Mouse (Mus musculus): ENCODE results near the gene S100a3.

S100a3 gene

DNA sequence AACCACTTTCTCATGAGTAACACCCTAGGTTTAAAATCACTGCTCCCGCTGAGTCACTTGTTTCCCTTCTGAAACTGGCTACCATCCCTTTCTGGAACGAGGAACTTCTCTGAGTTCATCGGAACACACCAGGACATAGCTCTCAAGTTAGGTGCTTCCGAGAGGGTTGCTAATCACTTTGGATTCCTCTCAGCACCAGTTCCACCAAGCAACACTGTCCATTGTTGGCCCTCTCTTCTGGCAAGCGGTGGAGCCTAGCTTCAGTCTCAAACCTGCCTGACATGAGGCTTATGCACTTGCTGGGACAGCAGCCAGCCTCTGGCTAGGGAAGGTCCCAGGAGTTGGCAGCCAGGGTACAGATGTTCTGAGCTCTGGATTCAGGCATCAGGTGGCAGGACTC lies 14.3 kb downstream of the S100a3 start:
- no peak for DNase-seq (ENCODE audit: low read depth)

DNA sequence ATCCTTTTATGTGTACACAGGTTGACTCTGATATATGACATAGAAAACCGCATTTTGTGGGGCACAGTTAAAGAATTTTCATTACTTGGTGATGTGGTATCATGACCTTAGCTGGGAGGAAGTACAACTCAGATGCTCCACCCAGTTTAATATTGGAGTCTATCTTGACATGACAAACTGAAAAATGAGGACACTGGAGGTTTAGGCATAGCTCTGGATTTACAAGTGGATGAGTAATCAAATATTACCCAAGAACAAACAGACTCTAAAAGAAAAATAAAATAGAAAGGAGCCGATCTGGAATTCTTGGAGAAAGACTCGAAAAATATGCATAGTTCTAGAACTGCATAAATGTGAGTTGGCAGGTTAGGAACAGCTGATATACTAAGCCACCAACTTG lies 14.9 kb downstream of the S100a3 start:
- no peak for DNase-seq (ENCODE audit: low read depth)

DNA sequence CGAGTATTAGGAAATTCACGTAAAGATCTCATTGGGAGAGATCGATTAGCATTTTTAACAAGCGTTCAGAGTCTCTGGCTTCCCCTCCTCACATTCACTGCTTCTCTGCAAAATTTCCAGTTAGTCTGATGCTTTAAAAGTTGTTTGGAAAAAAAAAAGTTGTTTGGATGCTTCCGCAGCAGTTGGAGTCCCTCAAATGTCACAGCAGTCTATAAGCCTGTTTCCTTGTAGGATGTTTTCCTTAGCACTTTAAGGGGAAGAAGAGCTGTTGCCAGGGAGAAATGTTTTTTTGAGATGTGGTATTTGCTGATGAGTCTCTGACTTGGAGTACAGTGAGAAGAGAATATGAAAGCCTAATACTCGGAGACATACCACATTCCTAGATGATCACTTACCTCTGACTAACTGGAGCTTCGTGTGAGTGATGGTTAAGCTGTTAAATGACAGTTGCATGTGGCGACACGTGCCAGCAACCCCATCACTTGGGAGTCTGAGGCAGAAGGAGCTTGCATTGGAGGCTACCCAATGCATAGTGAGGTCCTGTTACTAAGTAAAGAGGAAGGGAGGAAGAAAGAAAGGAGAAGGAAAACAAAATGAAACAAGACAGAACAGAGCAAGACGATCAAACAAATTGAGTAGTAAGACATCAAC lies 16.1 kb downstream of the S100a3 start:
- no peak for DNase-seq (ENCODE audit: low read depth)

DNA sequence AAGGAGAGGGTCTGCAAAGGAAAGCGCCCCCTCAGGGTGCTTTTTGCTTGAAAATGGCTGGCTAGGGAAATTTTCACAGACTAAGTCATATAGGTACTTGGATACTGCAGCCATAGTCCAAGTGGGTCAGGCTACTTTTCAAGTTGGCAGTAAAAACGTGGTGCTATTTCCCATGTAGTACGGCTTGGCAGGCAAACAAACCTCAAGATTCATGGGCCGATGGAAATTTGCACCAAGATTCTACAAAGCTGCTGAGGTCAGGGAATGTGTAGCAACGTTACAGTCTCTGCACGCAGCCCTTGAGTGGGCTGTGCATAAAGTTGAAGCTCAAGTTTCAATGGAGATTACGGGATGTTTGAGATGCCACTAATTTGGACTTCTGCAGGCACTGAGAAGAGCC lies 19.1 kb downstream of the S100a3 start:
- no peak for DNase-seq (ENCODE audit: low read depth)

DNA sequence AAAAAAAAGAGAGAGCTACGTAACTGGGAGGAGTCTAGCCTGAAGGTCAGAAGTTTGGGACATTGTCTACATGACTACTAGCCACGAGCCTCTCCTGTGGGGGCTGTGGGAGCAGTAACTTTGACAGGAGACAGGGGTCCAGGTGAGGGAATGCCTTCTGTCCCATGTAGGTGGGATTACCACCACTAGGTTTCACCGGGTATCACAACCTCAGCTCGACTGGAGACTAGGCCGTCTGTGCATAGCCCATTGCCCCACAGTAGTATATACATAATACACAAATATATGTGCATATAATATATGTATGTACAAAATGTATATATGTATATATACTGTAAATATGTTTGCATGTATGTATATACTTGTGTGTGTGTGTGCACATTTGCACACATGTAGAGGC lies 20.8 kb downstream of the S100a3 start:
- DNase-seq (ENCODE audit: low read depth) = no peak

DNA sequence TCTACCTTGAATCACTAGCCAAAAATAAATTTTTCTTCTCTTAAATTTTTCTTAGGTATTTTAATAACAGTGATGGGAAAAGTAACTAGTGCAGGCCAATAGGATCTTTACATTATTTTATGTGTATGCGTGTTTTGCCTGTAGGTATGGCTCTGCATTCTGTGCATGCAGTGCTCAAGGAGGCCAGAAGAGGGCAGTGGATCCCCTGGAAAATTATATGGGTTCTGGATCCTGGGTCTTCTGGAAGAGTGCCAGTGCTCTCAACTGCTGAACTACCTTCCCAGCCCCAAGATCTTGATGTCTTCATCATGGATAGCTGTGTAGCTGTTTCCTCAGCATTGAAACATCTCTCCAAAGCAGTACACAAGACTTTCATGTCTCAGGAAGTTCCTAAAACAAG lies 21.8 kb downstream of the S100a3 start:
- DNase-seq (ENCODE audit: low read depth) = no peak

DNA sequence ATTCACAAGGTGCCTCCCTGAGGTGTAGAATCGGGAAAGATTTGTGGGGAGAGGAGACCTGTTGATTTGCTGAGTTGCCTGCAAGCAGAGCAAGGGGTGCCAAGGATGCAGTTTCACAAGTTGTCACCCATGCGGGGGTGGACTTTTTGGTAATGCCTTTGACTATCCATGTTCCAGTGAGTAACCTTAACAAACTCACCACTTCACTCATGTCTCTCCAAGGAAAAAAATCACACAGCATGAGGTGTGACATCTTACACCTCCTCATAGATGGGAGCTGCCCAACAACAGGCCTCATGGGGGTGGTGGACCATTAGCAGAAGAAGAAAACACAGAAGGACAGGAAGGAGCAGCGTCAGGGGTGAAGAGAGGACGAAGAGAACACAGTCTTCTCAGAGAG lies 22.2 kb downstream of the S100a3 start:
- no peak for DNase-seq (ENCODE audit: low read depth)

DNA sequence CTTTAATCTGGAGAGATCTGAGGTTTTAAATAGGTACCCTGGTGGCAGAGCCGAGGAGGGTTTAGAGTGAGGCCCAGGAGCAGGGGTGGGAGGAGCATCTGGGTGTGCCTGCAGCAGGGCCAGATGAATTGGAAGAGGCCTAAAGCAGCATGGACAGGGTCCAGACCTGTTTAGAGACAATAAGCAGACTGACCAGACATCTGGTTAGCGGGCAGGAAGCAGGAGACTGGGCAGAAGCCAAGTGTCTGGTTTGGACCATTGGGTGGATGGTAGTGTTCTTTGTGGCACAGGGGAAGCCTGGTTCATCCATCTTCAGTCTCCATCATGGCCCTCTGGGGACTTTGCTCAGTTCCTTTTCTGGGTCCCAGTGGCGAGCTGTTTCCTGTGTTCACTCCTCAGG lies 23.5 kb downstream of the S100a3 start:
- DNase-seq (ENCODE audit: low read depth) = no peak

DNA sequence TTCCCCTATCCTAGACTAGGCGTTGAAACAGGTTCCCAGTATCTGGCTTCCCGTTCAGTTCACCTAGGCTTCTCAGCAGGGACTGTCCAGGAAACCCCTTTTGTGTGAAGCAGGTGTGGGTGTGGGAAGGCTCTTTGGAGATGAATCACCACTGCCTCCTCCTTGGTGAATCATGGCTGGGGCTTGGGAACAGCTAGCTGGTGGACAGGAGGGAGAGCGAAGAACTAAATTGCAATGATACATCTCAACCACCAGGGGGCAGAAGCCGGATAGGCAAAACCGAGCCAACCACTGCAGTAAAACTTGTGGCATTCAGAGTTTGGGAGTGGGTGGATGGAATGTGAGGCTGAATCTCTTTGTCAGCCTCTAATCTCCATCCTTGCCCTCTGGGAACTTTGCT lies 25.2 kb downstream of the S100a3 start:
- peak; percentile 82 for DNase-seq (ENCODE audit: low read depth)

DNA sequence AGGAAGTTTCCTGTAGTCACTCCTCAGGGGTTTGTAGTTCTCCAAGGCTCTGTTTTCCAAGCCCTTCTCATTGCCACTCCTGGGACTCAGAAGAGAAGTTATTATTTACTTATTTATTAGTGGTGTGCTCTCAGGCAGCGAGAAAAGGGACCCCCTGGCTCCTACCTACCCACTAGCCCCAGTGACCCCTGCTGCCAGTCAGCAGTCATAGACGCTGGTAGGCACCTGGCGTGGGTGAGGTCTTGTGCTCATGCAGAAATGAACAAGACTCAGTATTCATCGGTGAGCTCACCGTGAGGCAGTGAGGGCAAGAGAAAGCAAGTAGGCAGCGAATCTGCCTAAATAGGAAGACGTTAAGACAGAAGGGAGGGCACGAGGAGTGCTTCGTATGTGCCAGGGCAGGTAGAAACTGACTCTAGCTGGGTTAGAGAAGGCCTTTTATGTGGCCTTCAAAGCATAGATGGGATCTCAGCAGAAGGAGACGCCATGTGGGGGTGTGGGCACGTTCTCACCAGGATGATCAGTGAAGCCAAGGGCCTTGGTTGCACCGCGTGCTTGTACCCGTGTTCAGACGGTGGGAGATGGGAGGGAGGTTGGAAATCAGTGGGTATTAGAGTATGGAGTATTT lies 25.8 kb downstream of the S100a3 start:
- peak; percentile 64 for DNase-seq (ENCODE audit: low read depth)

DNA sequence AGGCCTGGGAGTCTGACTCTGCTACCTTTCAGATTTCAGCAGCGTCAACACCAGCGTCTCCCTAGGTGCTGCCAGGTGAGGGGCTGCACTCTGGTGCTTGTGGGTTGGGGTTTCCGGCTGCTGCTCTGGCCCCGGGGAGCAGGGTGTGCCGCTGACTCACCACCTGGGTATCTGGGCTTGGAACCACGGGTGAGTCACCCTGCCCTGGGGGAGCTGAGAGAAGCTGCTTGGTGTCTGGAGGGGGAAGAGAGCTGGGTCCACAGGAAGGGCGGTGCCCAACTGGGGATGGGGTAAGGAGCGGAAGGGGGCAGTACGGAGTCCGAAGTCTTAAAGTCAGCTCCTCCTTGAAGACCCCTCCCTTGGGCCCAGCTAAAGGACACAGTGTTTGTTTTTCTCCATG lies 26.5 kb downstream of the S100a3 start:
- DNase-seq (ENCODE audit: low read depth) = peak; percentile 84

DNA sequence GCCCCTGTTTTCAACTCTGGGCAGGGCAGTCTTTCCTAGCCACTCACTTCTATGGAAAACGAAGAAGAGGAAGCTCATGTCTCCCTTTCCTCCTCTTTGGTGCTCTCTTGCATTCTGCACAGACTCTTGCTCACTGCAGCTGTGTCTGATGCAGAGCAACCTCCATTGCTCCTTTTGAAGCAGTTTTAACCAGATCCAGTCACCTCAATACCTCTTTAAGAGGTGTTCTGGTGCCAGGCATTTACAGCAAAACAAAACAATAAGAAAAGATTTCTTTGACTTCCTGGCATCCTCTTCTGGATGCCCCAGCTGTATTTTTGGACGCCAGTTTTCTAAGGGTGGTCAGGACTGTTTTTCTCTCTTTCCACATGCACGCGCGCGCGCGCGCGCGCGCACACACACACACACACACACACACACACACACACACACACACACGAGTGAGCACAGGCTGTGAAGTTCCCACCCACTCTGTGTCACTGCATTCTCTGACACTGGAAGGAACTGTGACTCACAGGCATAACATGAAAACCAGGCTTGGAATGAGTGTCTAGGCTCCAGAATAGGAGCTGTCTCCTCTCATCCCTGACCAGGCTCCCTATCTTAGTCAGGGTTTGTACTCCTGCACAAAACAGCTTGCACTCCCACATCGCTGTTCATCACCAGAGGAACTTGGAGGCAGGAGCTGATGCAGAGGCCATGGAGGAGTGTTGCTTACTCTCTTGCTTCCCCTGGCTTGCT lies 27.2 kb downstream of the S100a3 start:
- peak; percentile 64 for DNase-seq (ENCODE audit: low read depth)

DNA sequence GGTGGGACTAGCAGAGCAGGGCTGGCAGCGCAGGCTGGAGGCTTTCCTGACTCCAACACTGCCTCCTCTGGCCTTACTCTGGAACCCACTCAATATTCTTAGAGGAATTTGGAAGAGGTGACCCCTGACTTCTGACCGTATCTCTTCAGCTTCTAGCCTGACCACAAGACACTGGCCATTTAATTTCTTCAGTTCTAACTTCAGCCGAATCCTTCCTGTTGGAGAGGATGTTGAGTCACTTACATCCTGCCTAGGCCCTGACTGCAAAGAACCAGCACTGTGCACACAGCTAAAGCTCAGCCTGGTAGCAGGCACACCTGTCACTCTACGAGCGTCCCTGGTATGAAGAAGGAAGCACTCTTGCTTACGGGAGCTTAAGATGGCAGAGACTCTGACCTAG lies 29.0 kb downstream of the S100a3 start:
- peak; percentile 70 for DNase-seq (ENCODE audit: low read depth)

DNA sequence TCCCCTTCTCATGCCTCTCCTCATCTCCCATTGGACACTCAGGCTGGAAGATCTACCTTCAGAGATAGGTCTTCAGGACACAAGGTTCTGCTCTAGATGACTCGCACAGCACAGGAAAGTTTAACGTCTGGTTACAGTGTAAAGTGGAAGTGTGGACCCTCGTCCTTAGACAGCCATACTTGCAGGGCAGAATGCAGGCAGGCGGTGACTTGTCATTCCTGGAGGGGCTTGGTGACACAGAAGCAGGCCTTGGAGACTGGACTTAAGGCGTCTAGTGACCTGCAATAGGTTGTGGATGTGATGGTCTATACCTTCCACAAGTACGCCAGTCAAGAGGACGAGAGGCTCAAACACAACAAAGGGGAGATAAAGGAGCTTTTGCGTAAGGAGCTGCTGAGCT lies 29.6 kb downstream of the S100a3 start, which contains the start of gene S100a2:
S100a2 (plus strand) TSS at position 301 of the 400 bp plus-strand sequence.
- DNase-seq (ENCODE audit: low read depth) = peak; percentile 31

DNA sequence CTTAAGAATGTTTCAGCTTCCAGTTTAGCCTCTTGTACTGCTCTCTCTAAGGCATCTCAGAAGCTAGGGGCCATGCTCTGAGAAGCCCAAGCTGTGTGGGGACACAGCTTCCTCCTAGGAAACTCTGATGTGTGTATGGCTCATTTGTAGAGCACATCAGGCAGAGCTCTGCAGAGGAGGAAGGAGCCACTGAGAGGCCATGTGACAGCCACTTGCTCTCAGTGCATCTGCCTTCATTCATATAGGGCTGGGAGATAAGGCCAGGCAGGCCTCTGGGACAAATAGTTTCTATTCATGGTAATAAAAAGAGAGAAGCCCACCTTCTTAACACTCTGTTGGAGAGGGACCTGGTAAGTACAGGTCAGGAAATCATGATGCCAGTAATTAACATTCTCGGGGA lies 34.1 kb downstream of the S100a3 start:
- DNase-seq (ENCODE audit: low read depth) = no peak

DNA sequence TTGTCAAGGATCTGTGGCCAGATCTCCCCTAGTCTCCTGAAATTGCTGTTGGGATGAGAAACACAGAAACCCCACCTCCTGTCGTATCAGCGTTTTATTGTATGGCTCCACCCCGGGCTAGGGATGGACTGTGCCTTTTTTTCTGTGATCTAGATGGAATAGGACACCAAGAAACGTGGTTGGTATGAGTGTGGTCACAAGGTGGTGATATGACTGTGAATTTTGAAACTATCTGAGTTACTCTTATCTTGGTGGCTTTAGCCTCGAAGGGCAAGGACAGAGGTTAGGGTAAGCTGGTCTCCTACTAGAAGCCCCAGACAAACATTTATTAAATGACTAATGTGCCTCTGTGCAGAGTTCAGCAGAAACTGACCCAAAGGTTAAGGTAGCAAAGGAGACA lies 35.2 kb downstream of the S100a3 start:
- no peak for DNase-seq (ENCODE audit: low read depth)

DNA sequence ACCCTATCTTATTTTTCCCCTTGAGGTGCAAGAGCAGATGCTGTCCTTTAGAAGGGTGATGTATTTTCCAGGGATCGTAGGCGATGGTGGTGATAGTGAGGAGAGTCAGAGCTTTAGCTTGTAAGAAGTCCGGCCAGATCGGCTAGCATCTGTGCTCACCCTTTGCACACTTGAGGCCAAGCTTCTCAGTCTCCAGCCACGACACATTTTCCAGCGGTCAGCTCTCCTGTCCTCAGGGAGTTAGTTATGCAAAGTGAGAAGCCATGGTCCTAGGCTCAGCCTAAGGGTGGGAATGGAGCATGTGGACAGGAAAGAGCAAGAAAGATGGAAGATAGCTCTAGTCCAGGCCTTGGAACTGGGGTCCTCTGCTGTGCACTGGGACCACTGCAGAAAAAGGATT lies 36.4 kb downstream of the S100a3 start:
- DNase-seq (ENCODE audit: low read depth) = no peak

DNA sequence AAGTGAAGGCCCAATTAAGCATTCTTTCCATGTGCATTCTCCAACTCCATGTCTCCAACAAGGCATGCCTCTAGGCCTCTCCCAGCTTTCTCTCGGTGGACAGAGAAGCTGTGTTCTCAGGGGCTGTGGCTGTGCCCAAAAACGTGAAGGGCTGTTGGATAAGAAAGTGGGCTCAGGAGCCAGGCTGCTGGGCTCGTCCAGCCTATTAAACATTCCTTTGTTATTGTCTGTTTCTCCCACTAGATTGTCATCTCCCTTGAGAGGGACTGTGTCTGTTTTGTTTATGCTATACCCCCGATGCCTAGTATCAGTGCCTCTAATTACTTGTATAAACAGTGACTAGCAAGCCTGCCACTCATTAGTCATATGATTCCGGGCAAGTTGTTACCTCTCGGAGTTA lies 37.4 kb downstream of the S100a3 start:
- no peak for DNase-seq (ENCODE audit: low read depth)

DNA sequence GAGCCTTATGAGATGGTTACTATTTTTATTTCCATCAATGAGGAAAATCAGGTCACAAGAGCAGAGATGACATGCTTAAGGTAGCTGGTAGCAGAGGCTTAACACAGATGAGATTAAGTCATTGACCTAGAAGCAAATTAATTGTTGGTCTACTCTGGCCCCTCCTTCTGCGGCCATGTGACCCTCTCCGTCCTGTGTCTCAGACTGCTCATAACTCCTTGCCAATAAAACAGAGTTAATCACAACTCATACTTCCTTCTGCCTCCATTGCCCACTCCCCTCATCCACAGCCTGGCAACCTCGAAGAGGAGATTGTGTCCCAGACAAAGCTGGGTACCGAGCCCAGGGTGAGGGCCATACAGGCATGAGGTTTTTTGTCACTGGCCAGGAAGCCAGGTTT lies 37.8 kb downstream of the S100a3 start:
- DNase-seq (ENCODE audit: low read depth) = no peak

DNA sequence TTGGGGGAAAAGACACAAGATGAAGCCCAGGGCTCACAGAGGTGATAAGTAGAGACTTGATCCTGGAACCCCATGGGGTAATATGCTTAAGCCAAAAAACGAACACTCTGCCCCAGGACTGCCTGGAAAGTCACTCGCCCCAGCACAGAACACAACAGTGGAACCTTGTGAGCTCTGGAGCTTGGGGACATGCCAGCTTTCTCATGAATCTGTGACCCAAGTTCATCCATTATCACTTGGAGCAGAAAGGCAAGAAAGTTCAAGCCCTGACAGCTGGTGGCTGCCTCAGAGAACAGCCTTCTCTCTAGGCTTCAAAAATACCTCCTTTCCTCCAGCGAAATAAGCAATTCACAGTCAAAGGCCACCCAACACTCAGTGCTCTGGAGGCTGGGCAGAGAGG lies 39.0 kb downstream of the S100a3 start:
- DNase-seq (ENCODE audit: low read depth) = no peak

DNA sequence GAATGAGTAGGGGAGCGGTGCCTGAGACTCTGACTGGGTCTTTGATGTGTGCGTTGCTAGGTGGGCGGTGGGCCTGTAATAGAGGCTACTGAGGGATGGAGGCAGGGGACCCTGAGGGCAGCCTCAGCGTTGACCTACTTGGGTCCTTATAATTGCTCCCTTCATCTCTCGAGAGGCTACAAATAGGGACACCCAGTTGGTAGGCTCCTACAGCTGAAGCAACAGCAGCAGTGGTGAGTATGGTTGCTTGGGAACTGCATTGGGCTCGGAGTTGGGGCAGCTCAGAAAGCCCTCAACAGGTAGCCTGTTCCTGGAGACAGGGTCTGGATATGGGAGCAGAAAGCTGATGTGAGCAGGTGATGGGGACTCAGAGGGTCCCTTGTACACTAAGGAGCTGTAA lies 39.7 kb downstream of the S100a3 start:
- no peak for DNase-seq (ENCODE audit: low read depth)

DNA sequence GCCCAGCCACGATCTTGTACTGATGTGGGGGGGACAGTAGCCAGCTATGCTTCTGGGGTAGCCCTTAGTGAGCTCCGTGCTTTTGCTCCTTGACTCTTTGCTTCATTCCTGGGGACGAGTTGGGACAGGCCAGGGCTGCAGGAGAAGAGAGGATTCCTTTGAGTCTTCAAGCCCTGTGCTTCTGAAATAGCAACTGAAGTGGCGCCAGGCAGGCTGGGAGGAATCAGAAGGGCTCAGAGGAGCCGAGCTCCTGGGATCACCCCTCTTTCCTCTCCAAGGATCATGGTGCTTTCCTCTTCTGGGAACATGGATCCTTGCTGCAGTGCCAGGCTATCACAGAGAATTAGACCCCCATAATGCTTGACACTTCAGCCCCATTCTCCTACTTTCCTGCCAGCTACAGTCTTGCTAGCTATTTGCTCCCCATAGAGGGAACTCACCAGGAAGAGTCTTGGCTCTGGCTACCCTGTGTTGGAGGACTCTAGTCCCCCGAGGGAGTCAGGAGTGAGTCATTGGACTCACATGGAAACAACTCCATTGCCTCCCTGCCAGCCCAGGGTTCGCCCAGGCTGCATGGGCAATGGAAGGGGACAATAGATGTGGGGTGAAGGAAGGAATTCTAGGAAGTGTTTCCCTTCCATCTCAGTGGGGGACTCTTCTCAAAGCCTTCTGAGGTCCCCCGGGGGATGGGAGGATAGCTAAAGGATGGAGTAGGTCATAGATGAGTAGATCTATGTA lies 40.2 kb downstream of the S100a3 start:
- DNase-seq (ENCODE audit: low read depth) = no peak
